Mouse (Mus musculus) lung, postnatal 14 days (tissue): ENCODE results near the gene Tbxas1.

ENCODE experiments used
- DNase-seq: peaks from one replicate; pipeline ENCODE4 v3.0.0; 2021

The Tbxas1 gene

GRCm38 (mm10) chr6:38966839-38967238 is 91.6 kb downstream of the Tbxas1 start:
- no peak for DNase-seq

- no peak for DNase-seq
These were observed 92.1 kb downstream of the Tbxas1 start for GRCm38 (mm10) chr6:38967288-38967687.

GRCm38 (mm10) chr6:38967988-38968387 is 92.8 kb downstream of the Tbxas1 start:
- no peak for DNase-seq

- no peak for DNase-seq
These were observed 94.9 kb downstream of the Tbxas1 start for GRCm38 (mm10) chr6:38969944-38970740.

GRCm38 (mm10) chr6:38970759-38971158 is 95.6 kb downstream of the Tbxas1 start:
- no peak for DNase-seq

GRCm38 (mm10) chr6:38972826-38973225 is 97.6 kb downstream of the Tbxas1 start:
- no peak for DNase-seq

GRCm38 (mm10) chr6:38973441-38974161 is 98.4 kb downstream of the Tbxas1 start:
- DNase-seq = no peak

GRCm38 (mm10) chr6:38974162-38974525 is 98.9 kb downstream of the Tbxas1 start:
- DNase-seq = no peak

GRCm38 (mm10) chr6:38974536-38975268 is 99.5 kb downstream of the Tbxas1 start:
- no peak for DNase-seq

GRCm38 (mm10) chr6:38975866-38976265 is 100.7 kb downstream of the Tbxas1 start:
- no peak for DNase-seq

- DNase-seq = no peak
These were observed 101.2 kb downstream of the Tbxas1 start for GRCm38 (mm10) chr6:38976355-38976754.

GRCm38 (mm10) chr6:38980921-38981715 is 105.9 kb downstream of the Tbxas1 start:
- no peak for DNase-seq

- no peak for DNase-seq
These were observed 106.9 kb downstream of the Tbxas1 start for GRCm38 (mm10) chr6:38982071-38982470.

- DNase-seq = no peak
These were observed 107.5 kb downstream of the Tbxas1 start for GRCm38 (mm10) chr6:38982656-38983055.

- no peak for DNase-seq
These were observed 107.9 kb downstream of the Tbxas1 start for GRCm38 (mm10) chr6:38983060-38983459.

GRCm38 (mm10) chr6:38984626-38985025 is 109.4 kb downstream of the Tbxas1 start:
- DNase-seq = no peak

GRCm38 (mm10) chr6:38986641-38987040 is 111.4 kb downstream of the Tbxas1 start:
- no peak for DNase-seq

- DNase-seq = no peak
These were observed 116.8 kb downstream of the Tbxas1 start for GRCm38 (mm10) chr6:38992016-38992415.

- DNase-seq = no peak
These were observed 120.6 kb downstream of the Tbxas1 start for GRCm38 (mm10) chr6:38995774-38996173.

GRCm38 (mm10) chr6:38997838-38998237 is 122.6 kb downstream of the Tbxas1 start:
- no peak for DNase-seq

GRCm38 (mm10) chr6:39003126-39003525 is 127.9 kb downstream of the Tbxas1 start:
- no peak for DNase-seq

- DNase-seq = no peak
These were observed 128.8 kb downstream of the Tbxas1 start for GRCm38 (mm10) chr6:39004003-39004473.
